23 mouse cellular contexts compared by ENCODE assay signal in the genomic region with DNA sequence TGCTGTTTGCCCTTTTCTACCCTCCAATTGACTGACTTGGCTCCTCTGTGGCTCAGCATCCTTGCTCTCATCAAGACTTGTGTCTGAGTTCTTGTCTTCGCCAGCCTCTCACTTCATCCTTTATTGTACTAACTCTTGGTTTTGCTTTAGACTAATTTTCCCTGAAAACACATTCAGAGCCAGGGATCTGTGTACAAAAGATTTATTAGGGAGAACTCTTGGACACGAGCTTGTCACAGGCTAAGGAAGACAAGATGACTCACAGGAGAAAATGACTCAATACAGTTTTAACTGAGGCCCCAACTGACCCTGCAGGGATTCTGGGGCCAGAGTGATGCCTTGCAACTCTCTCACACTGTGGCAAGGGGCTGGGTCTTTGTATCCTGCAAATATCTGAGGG.
DNase-seq lines count a peak whose midpoint lies in the region; ATAC-seq and TF ChIP-seq lines count a peak whose summit lies in the region.
"Had no signal": no experiment of that assay in that cellular context is flagged by ENCODE, and none has a peak within 500 bp of the region (broad histone marks: within the 10 kb centered on the region; RNA-seq: fewer than 3 reads in every experiment).

No protein-coding gene starts in this region.

- peak overlapping the region; percentile 72; the same call in 1 of the 2 replicates for H3K27ac ChIP-seq in layer of hippocampus, adult 2 months
- 0 out of 2 replicates have a peak overlapping the region, but pooled peaks have one; percentile 14 for H3K27ac ChIP-seq in limb, embryonic 10.5 days
- no peak overlapping the region for H3K27ac ChIP-seq in intestine, embryonic 15.5 days
- H3K27ac ChIP-seq: forebrain, embryonic 10.5 days; forebrain, embryonic 13.5 days; heart, adult 2 months; heart, embryonic 10.5 days; heart, embryonic 13.5 days; hindbrain, embryonic 13.5 days had no signal

- H3K36me3 ChIP-seq in limb, embryonic 10.5 days, result no peaks in the 10 kb centered on the region
- no peaks in the 10 kb centered on the region for H3K36me3 ChIP-seq in intestine, embryonic 15.5 days
- H3K36me3 ChIP-seq: forebrain, embryonic 10.5 days; heart, embryonic 10.5 days; heart, embryonic 13.5 days; hindbrain, embryonic 13.5 days had no signal

- H3K4me1 ChIP-seq in limb, embryonic 10.5 days, result peaks cover 6% of the 10 kb centered on the region; the same call in 1 of the 2 replicates
- H3K4me1 ChIP-seq in intestine, embryonic 15.5 days (replicated peaks), result 0 out of 2 replicates have a peak, but pooled peaks cover 4% of the 10 kb centered on the region
- H3K4me1 ChIP-seq: heart, embryonic 10.5 days; heart, embryonic 13.5 days had no signal

- no peak overlapping the region for H3K4me2 ChIP-seq in intestine, embryonic 15.5 days (replicated peaks)
- H3K4me2 ChIP-seq: forebrain, embryonic 13.5 days; heart, embryonic 13.5 days; hindbrain, embryonic 13.5 days had no signal

- H3K27me3 ChIP-seq in limb, embryonic 10.5 days (ENCODE audit: low read depth, poor library complexity, severe bottlenecking), result no peaks in the 10 kb centered on the region
- no peaks in the 10 kb centered on the region for H3K27me3 ChIP-seq in intestine, embryonic 15.5 days (replicated peaks)
- H3K27me3 ChIP-seq: forebrain, embryonic 13.5 days had no signal

- WGBS in limb, embryonic 10.5 days, result 74% methylated on average over 2 of the region's 2 CpGs
- 58% methylated on average over 2 of the region's 2 CpGs for WGBS in intestine, embryonic 15.5 days

- no peak overlapping the region for H3K9ac ChIP-seq in intestine, embryonic 15.5 days
- H3K9ac ChIP-seq: forebrain, embryonic 13.5 days; heart, embryonic 13.5 days; hindbrain, embryonic 13.5 days had no signal

- TF ChIP-seq CTCF in layer of hippocampus, adult 2 months (conservative IDR thresholded peaks at IDR 0.05), result no peak

- ATAC-seq in intestine, embryonic 15.5 days, result no peak
- ATAC-seq: activated CD4-positive, CD25-positive, alpha-beta regulatory T cell, adult 4 months; forebrain, embryonic 13.5 days; forebrain, embryonic 16.5 days; hindbrain, embryonic 16.5 days; intestine, embryonic 16.5 days had no signal

- H3K4me3 ChIP-seq in layer of hippocampus, adult 2 months, result no peak overlapping the region
- H3K4me3 ChIP-seq in limb, embryonic 10.5 days, result no peak overlapping the region
- H3K4me3 ChIP-seq in intestine, embryonic 15.5 days (replicated peaks), result no peak overlapping the region
- H3K4me3 ChIP-seq: forebrain, embryonic 10.5 days; forebrain, embryonic 13.5 days; heart, adult 2 months; heart, embryonic 10.5 days; heart, embryonic 13.5 days; hindbrain, embryonic 13.5 days had no signal

- no peaks in the 10 kb centered on the region for H3K9me3 ChIP-seq in limb, embryonic 10.5 days (replicated peaks)
- H3K9me3 ChIP-seq in intestine, embryonic 15.5 days, result no peaks in the 10 kb centered on the region
- H3K9me3 ChIP-seq: forebrain, embryonic 10.5 days; forebrain, embryonic 13.5 days; heart, embryonic 10.5 days; heart, embryonic 13.5 days; hindbrain, embryonic 13.5 days had no signal

- no peak for DNase-seq in layer of hippocampus, adult 2 months (ENCODE audit: low spot score in 2 of 2)
- no peak for DNase-seq in layer of hippocampus, adult 9-11 months
- peak; percentile 56 for DNase-seq in NIH3T3 (ENCODE audit: low read depth)
- no peak for DNase-seq in limb, embryonic 10.5 days (ENCODE audit: low spot score)
- DNase-seq in right cerebral cortex, postnatal 14 days, result no peak
- DNase-seq: adrenal gland, postnatal 14 days; cerebellum, adult 11-12 months; cerebellum, adult 9-10 months; cerebellum, postnatal 14 days; gastrocnemius, postnatal 10 days; gastrocnemius, postnatal 36 days; heart, adult 2 months; kidney, adult 18-20 months had no signal
